Mouse (Mus musculus): ENCODE data around the gene Entpd4b. TPM values are rescaled to one million over a fixed set of nuclear protein-coding genes. Genes with fewer than 3 reads are reported as not detected.
"Not testable (repeated sequence)": the region's sequence is repeated elsewhere in the genome, so short reads cannot be mapped to it uniquely, and the experiment has no call there.

Entpd4b gene
- polyA plus RNA-seq, 1 experiment = 41.9 TPM

GRCm38 (mm10) chr14:69556820-69557219, 1.6 kb downstream of the Entpd4b start:
- H3K4me1 ChIP-seq (ENCODE audit: control insufficient read depth, insufficient read depth, low read length); H3K27ac ChIP-seq (ENCODE audit: control insufficient read depth, insufficient read depth, low read depth, low read length); H3K36me3 ChIP-seq (ENCODE audit: control insufficient read depth, insufficient read depth, low read length); H3K4me3 ChIP-seq (ENCODE audit: control insufficient read depth, low read depth, low read length); H3K27me3 ChIP-seq (ENCODE audit: control insufficient read depth, insufficient read depth, low read length): not testable (repeated sequence)

GRCm38 (mm10) chr14:69557550-69557949, 2.3 kb downstream of the Entpd4b start:
- not testable (repeated sequence) for H3K36me3 ChIP-seq (ENCODE audit: control insufficient read depth, insufficient read depth, low read length); H3K4me1 ChIP-seq (ENCODE audit: control insufficient read depth, insufficient read depth, low read length); H3K4me3 ChIP-seq (ENCODE audit: control insufficient read depth, low read depth, low read length); H3K27ac ChIP-seq (ENCODE audit: control insufficient read depth, insufficient read depth, low read depth, low read length); H3K27me3 ChIP-seq (ENCODE audit: control insufficient read depth, insufficient read depth, low read length)

Other genes starting within 250 kb of the Entpd4b start
- gene Gm16867, start 52.1 kb upstream of the Entpd4b start, polyA plus RNA-seq (2012; rRNA removed) = 8.1 and 18.3 TPM in 2 replicates
- 0.56 and 0.85 TPM in 2 replicates for gene Gm27179, start 42.9 kb upstream of the Entpd4b start, polyA plus RNA-seq (2012; rRNA removed)

Measured in testis, adult 2 months (tissue).